Mouse (Mus musculus) cortical plate, adult 2 months (tissue): ENCODE measurements around the gene Zbtb40.

Experiments used
- CTCF ChIP-seq: fragments of 200-500 bp; IDR thresholded peaks from 2 replicates; pipeline ENCODE4 v1.5.1; 2011; ENCODE audit warnings: mild to moderate bottlenecking, control low read depth, low read length; ENCODE audit not compliant: insufficient read depth; ENCODE audit errors: extremely low read depth
- POLR2A ChIP-seq: fragments of 200-500 bp; IDR thresholded peaks from 2 replicates; pipeline ENCODE4 v1.6.1; 2011; ENCODE audit warnings: mild to moderate bottlenecking, low read length, control low read depth; ENCODE audit not compliant: insufficient read depth; ENCODE audit errors: extremely low read depth

DNA sequence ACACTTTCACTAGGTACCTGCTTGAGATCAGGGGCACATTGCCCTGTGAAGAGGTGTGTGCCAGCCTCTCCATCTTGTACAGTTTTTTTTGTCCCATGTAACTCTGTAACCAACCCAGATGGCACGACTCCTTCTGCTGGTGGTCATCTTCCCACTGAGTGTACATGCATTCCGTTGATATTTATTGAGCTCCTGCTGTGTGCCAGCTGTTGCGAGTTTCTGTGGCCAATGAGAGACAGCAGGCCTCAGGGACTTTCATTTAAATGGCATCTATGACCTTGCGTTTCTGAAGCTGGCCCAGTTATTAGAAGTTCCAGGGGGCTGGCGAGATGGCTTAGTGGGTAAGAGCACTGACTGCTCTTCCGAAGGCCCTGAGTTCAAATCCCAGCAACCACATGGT lies 17.2 kb upstream of the Zbtb40 start:
- no peak for TF ChIP-seq CTCF
- no peak for TF ChIP-seq POLR2A
